Mouse (Mus musculus): Measurements from ENCODE around the gene Depdc5. TPM values are rescaled to one million over a fixed set of nuclear protein-coding genes. Genes with fewer than 3 reads are reported as not detected.
"Not testable (repeated sequence)": the region's sequence is repeated elsewhere in the genome, so short reads cannot be mapped to it uniquely, and the experiment has no call there.

Depdc5 gene
- polyA plus RNA-seq, 1 experiment from 2014 or later: 6.9 TPM

GRCm38 (mm10) chr5:33024474-33024873 lies 161.0 kb downstream of the Depdc5 start:
- no peak overlapping the region for H3K9ac ChIP-seq (ENCODE audit: low read depth, low read length)
- TF ChIP-seq CTCF (IDR thresholded peaks at IDR 0.05; ENCODE audit: low read depth): no peak
- H3K4me3 ChIP-seq (ENCODE audit: low read depth, low read length): no peak overlapping the region
- H3K4me1 ChIP-seq (replicated peaks; ENCODE audit: control insufficient read depth, insufficient read depth, low read length): 0 out of 2 replicates have a peak, but pooled peaks cover 4% of the 10 kb centered on the region
- H3K4me2 ChIP-seq (replicated peaks; ENCODE audit: low read depth): no peak overlapping the region
- no peaks in the 10 kb centered on the region for H3K9me3 ChIP-seq (ENCODE audit: control insufficient read depth)
- ATAC-seq: 0 out of 2 replicates have a peak, but pooled peaks have one; percentile 35
- H3K27me3 ChIP-seq (replicated peaks; ENCODE audit: control insufficient read depth, insufficient read depth, low read length): no peaks in the 10 kb centered on the region
- peak overlapping the region; percentile 11; the same call in 1 of the 2 replicates for H3K27ac ChIP-seq (ENCODE audit: low read depth, low read length)
- WGBS: 24% methylated on average over 5 of the region's 5 CpGs
- H3K36me3 ChIP-seq (ENCODE audit: control insufficient read depth, insufficient read depth): peaks cover 27% of the 10 kb centered on the region

- Histone ChIP-seq H3K4me1 (replicated peaks; ENCODE audit: control insufficient read depth, insufficient read depth, low read length) (0 out of 2 replicates have a peak, but pooled peaks cover 7% of the 10 kb centered on the region), H3K27ac (ENCODE audit: low read depth, low read length) (no peak overlapping the region), H3K4me3 (ENCODE audit: low read depth, low read length) (no peak overlapping the region), H3K36me3 (ENCODE audit: control insufficient read depth, insufficient read depth) (peaks cover 27% of the 10 kb centered on the region), H3K9ac (ENCODE audit: low read depth, low read length) (no peak overlapping the region), H3K9me3 (ENCODE audit: control insufficient read depth) (no peaks in the 10 kb centered on the region), H3K27me3 (replicated peaks; ENCODE audit: control insufficient read depth, insufficient read depth, low read length) (no peaks in the 10 kb centered on the region), H3K4me2 (replicated peaks; ENCODE audit: low read depth) (no peak overlapping the region)
- WGBS: 81% methylated on average over 2 of the region's 2 CpGs
- no peak for ATAC-seq
- no peak for TF ChIP-seq CTCF (IDR thresholded peaks at IDR 0.05; ENCODE audit: low read depth)
Observed at GRCm38 (mm10) chr5:33028656-33029055, 165.2 kb downstream of the Depdc5 start.

- no peaks in the 10 kb centered on the region for H3K9me3 ChIP-seq (ENCODE audit: control insufficient read depth)
- 65% methylated on average over 4 of the region's 4 CpGs for WGBS
- H3K9ac ChIP-seq (ENCODE audit: low read depth, low read length): no peak overlapping the region
- 0 out of 2 replicates have a peak, but pooled peaks cover 3% of the 10 kb centered on the region for H3K4me1 ChIP-seq (replicated peaks; ENCODE audit: control insufficient read depth, insufficient read depth, low read length)
- no peak for TF ChIP-seq CTCF (IDR thresholded peaks at IDR 0.05; ENCODE audit: low read depth)
- H3K27ac ChIP-seq (ENCODE audit: low read depth, low read length): no peak overlapping the region
- H3K36me3 ChIP-seq (ENCODE audit: control insufficient read depth, insufficient read depth): peaks cover 21% of the 10 kb centered on the region
- H3K27me3 ChIP-seq (replicated peaks; ENCODE audit: control insufficient read depth, insufficient read depth, low read length): no peaks in the 10 kb centered on the region
- no peak for ATAC-seq
- no peak overlapping the region for H3K4me3 ChIP-seq (ENCODE audit: low read depth, low read length)
- H3K4me2 ChIP-seq (replicated peaks; ENCODE audit: low read depth): no peak overlapping the region
Observed at GRCm38 (mm10) chr5:33030425-33031175, 167.1 kb downstream of the Depdc5 start.

GRCm38 (mm10) chr5:33032036-33032773 lies 168.7 kb downstream of the Depdc5 start:
- TF ChIP-seq CTCF (IDR thresholded peaks at IDR 0.05; ENCODE audit: low read depth): no peak
- 53% methylated on average over 10 of the region's 10 CpGs for WGBS
- Histone ChIP-seq H3K9me3 (ENCODE audit: control insufficient read depth) (no peaks in the 10 kb centered on the region), H3K4me1 (replicated peaks; ENCODE audit: control insufficient read depth, insufficient read depth, low read length) (0 out of 2 replicates have a peak, but pooled peaks cover 3% of the 10 kb centered on the region), H3K27me3 (replicated peaks; ENCODE audit: control insufficient read depth, insufficient read depth, low read length) (no peaks in the 10 kb centered on the region), H3K36me3 (ENCODE audit: control insufficient read depth, insufficient read depth) (peaks cover 17% of the 10 kb centered on the region), H3K9ac (ENCODE audit: low read depth, low read length) (no peak overlapping the region), H3K4me2 (replicated peaks; ENCODE audit: low read depth) (no peak overlapping the region), H3K27ac (ENCODE audit: low read depth, low read length) (no peak overlapping the region), H3K4me3 (ENCODE audit: low read depth, low read length) (no peak overlapping the region)
- no peak for ATAC-seq

- 0% methylated on average over 4 of the region's 4 CpGs for WGBS
- Histone ChIP-seq H3K9ac (ENCODE audit: low read depth, low read length) (no peak overlapping the region), H3K27me3 (replicated peaks; ENCODE audit: control insufficient read depth, insufficient read depth, low read length) (no peaks in the 10 kb centered on the region), H3K4me3 (ENCODE audit: low read depth, low read length) (no peak overlapping the region), H3K4me1 (replicated peaks; ENCODE audit: control insufficient read depth, insufficient read depth, low read length) (0 out of 2 replicates have a peak, but pooled peaks cover 3% of the 10 kb centered on the region), H3K4me2 (replicated peaks; ENCODE audit: low read depth) (no peak overlapping the region), H3K27ac (ENCODE audit: low read depth, low read length) (no peak overlapping the region), H3K36me3 (ENCODE audit: control insufficient read depth, insufficient read depth) (peaks cover 12% of the 10 kb centered on the region), H3K9me3 (ENCODE audit: control insufficient read depth) (no peaks in the 10 kb centered on the region)
- ATAC-seq: peak; percentile 68
- TF ChIP-seq CTCF (IDR thresholded peaks at IDR 0.05; ENCODE audit: low read depth): peak; percentile 93
Observed at GRCm38 (mm10) chr5:33033121-33033520, 169.6 kb downstream of the Depdc5 start.

GRCm38 (mm10) chr5:33033633-33034032 lies 170.1 kb downstream of the Depdc5 start:
- not testable (repeated sequence) for H3K4me1 ChIP-seq (replicated peaks; ENCODE audit: control insufficient read depth, insufficient read depth, low read length); H3K4me3 ChIP-seq (ENCODE audit: low read depth, low read length); H3K36me3 ChIP-seq (ENCODE audit: control insufficient read depth, insufficient read depth); H3K27ac ChIP-seq (ENCODE audit: low read depth, low read length); H3K27me3 ChIP-seq (replicated peaks; ENCODE audit: control insufficient read depth, insufficient read depth, low read length); H3K4me2 ChIP-seq (replicated peaks; ENCODE audit: low read depth); H3K9ac ChIP-seq (ENCODE audit: low read depth, low read length); H3K9me3 ChIP-seq (ENCODE audit: control insufficient read depth)
- peak; percentile 4; the same call in 1 of the 2 replicates for ATAC-seq
- WGBS: 48% methylated on average over 8 of the region's 8 CpGs
